Mouse (Mus musculus): Measurements from ENCODE around the gene Crispld2. TPM values are rescaled to one million over a fixed set of nuclear protein-coding genes. Genes with fewer than 3 reads are reported as not detected.
A peak's percentile ranks its signal among the peaks of the same experiment; 100 is the strongest.

Crispld2 gene
- total and polyA plus RNA-seq, 3 experiments: 0.23 to 3.7 (median 0.45) TPM

DNA sequence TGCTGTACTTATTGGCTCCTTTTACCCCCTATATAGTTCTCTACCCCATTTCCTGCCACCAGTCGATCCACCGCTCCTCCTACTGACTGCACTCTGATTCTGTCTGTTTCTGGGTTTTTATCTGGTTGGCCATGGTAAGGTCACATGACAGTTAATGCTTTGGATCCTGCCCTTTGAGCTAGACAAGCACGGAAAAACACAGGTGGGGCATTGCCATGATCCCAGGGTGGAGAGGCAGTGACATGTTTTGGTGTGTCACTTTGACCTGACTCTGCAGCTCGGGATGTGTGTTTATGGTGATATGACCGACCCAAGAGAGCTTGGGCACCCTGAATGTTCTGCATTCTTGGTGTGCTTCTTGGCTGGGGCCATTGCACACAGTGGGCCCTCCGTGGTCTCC lies 17.0 kb downstream of the Crispld2 start:
- H3K36me3 ChIP-seq (replicated peaks): no peaks in the 10 kb centered on the region
- TF ChIP-seq GATA2 (IDR thresholded peaks at IDR 0.05; ENCODE audit: borderline replicate concordance, low read depth, low read length) (no peak), POLR2AphosphoS5 (IDR thresholded peaks at IDR 0.05; ENCODE audit: insufficient replicate concordance, low read depth, low read length) (no peak), CTCF (IDR thresholded peaks at IDR 0.05; ENCODE audit: low read depth, low read length) (no peak), GATA1 (IDR thresholded peaks at IDR 0.05; ENCODE audit: borderline replicate concordance, low read length) (no peak), TAL1 (conservative IDR thresholded peaks at IDR 0.05; ENCODE audit: low read depth, low read length) (no peak)
- ATAC-seq (ENCODE audit: extremely low read depth, insufficient number of reproducible peaks, low FRiP score, poor library complexity, severe bottlenecking) (no peak), DNase-seq (ENCODE audit: low spot score) (no peak)
- H3K9me3 ChIP-seq (replicated peaks): no peaks in the 10 kb centered on the region
- no peak overlapping the region for H3K4me3 ChIP-seq (ENCODE audit: low read depth, low read length)
- peaks cover 12% of the 10 kb centered on the region for H3K4me1 ChIP-seq (ENCODE audit: insufficient read depth, low read depth, low read length)
- peaks cover 66% of the 10 kb centered on the region for H3K27me3 ChIP-seq (ENCODE audit: insufficient read depth, low read length)

GRCm38 (mm10) chr8:120012491-120012890 lies 20.3 kb downstream of the Crispld2 start:
- H3K27me3 ChIP-seq (ENCODE audit: insufficient read depth, low read length): peaks cover 68% of the 10 kb centered on the region
- DNase-seq (ENCODE audit: low spot score): no peak
- TF ChIP-seq TAL1 (conservative IDR thresholded peaks at IDR 0.05; ENCODE audit: low read depth, low read length): no peak
- TF ChIP-seq POLR2AphosphoS5 (IDR thresholded peaks at IDR 0.05; ENCODE audit: insufficient replicate concordance, low read depth, low read length): no peak
- TF ChIP-seq GATA1 (IDR thresholded peaks at IDR 0.05; ENCODE audit: borderline replicate concordance, low read length): no peak
- no peak for TF ChIP-seq CTCF (IDR thresholded peaks at IDR 0.05; ENCODE audit: low read depth, low read length)
- no peak for TF ChIP-seq GATA2 (IDR thresholded peaks at IDR 0.05; ENCODE audit: borderline replicate concordance, low read depth, low read length)

GRCm38 (mm10) chr8:120012927-120013326 lies 20.7 kb downstream of the Crispld2 start:
- H3K4me1 ChIP-seq (ENCODE audit: insufficient read depth, low read depth, low read length): peaks cover 29% of the 10 kb centered on the region
- DNase-seq (ENCODE audit: low spot score) (no peak), ATAC-seq (ENCODE audit: extremely low read depth, insufficient number of reproducible peaks, low FRiP score, poor library complexity, severe bottlenecking) (0 out of 2 replicates have a peak, but pooled peaks have one; percentile 37)
- H3K9me3 ChIP-seq (replicated peaks): no peaks in the 10 kb centered on the region
- TF ChIP-seq CTCF (IDR thresholded peaks at IDR 0.05; ENCODE audit: low read depth, low read length) (no peak), GATA2 (IDR thresholded peaks at IDR 0.05; ENCODE audit: borderline replicate concordance, low read depth, low read length) (no peak), GATA1 (IDR thresholded peaks at IDR 0.05; ENCODE audit: borderline replicate concordance, low read length) (no peak), TAL1 (conservative IDR thresholded peaks at IDR 0.05; ENCODE audit: low read depth, low read length) (no peak), POLR2AphosphoS5 (IDR thresholded peaks at IDR 0.05; ENCODE audit: insufficient replicate concordance, low read depth, low read length) (no peak)
- H3K4me3 ChIP-seq (ENCODE audit: low read depth, low read length): no peak overlapping the region
- H3K36me3 ChIP-seq (replicated peaks): no peaks in the 10 kb centered on the region
- H3K27me3 ChIP-seq (ENCODE audit: insufficient read depth, low read length): peaks cover 70% of the 10 kb centered on the region

More at GRCm38 (mm10) chr8:120012491-120012890, 20.3 kb downstream of the Crispld2 start:
- no peak for ATAC-seq (ENCODE audit: extremely low read depth, insufficient number of reproducible peaks, low FRiP score, poor library complexity, severe bottlenecking)
- H3K9me3 ChIP-seq (replicated peaks): no peaks in the 10 kb centered on the region
- no peaks in the 10 kb centered on the region for H3K36me3 ChIP-seq (replicated peaks)
- H3K4me3 ChIP-seq (ENCODE audit: low read depth, low read length): no peak overlapping the region
- peaks cover 29% of the 10 kb centered on the region for H3K4me1 ChIP-seq (ENCODE audit: insufficient read depth, low read depth, low read length)

- no peaks in the 10 kb centered on the region for H3K9me3 ChIP-seq (replicated peaks)
- H3K4me3 ChIP-seq (ENCODE audit: low read depth, low read length): peak overlapping the region; percentile 4; the same call in 1 of the 2 replicates
- DNase-seq (ENCODE audit: low spot score): no peak
- peaks cover 35% of the 10 kb centered on the region for H3K4me1 ChIP-seq (ENCODE audit: insufficient read depth, low read depth, low read length)
- no peak for ATAC-seq (ENCODE audit: extremely low read depth, insufficient number of reproducible peaks, low FRiP score, poor library complexity, severe bottlenecking)
- no peak for TF ChIP-seq POLR2AphosphoS5 (IDR thresholded peaks at IDR 0.05; ENCODE audit: insufficient replicate concordance, low read depth, low read length)
- no peak for TF ChIP-seq CTCF (IDR thresholded peaks at IDR 0.05; ENCODE audit: low read depth, low read length)
- no peak for TF ChIP-seq TAL1 (conservative IDR thresholded peaks at IDR 0.05; ENCODE audit: low read depth, low read length)
- no peak for TF ChIP-seq GATA2 (IDR thresholded peaks at IDR 0.05; ENCODE audit: borderline replicate concordance, low read depth, low read length)
- TF ChIP-seq GATA1 (IDR thresholded peaks at IDR 0.05; ENCODE audit: borderline replicate concordance, low read length): no peak
- H3K27me3 ChIP-seq (ENCODE audit: insufficient read depth, low read length): peaks cover 80% of the 10 kb centered on the region
- H3K36me3 ChIP-seq (replicated peaks): no peaks in the 10 kb centered on the region
Observed at GRCm38 (mm10) chr8:120014267-120015023, 22.2 kb downstream of the Crispld2 start.

GRCm38 (mm10) chr8:120015916-120016315 lies 23.7 kb downstream of the Crispld2 start:
- H3K4me3 ChIP-seq (ENCODE audit: low read depth, low read length): no peak overlapping the region
- ATAC-seq (ENCODE audit: extremely low read depth, insufficient number of reproducible peaks, low FRiP score, poor library complexity, severe bottlenecking): no peak
- peaks cover 50% of the 10 kb centered on the region for H3K4me1 ChIP-seq (ENCODE audit: insufficient read depth, low read depth, low read length)
- no peaks in the 10 kb centered on the region for H3K36me3 ChIP-seq (replicated peaks)
- TF ChIP-seq TAL1 (conservative IDR thresholded peaks at IDR 0.05; ENCODE audit: low read depth, low read length) (no peak), POLR2AphosphoS5 (IDR thresholded peaks at IDR 0.05; ENCODE audit: insufficient replicate concordance, low read depth, low read length) (no peak), GATA2 (IDR thresholded peaks at IDR 0.05; ENCODE audit: borderline replicate concordance, low read depth, low read length) (no peak), CTCF (IDR thresholded peaks at IDR 0.05; ENCODE audit: low read depth, low read length) (no peak), GATA1 (IDR thresholded peaks at IDR 0.05; ENCODE audit: borderline replicate concordance, low read length) (no peak)
- H3K27me3 ChIP-seq (ENCODE audit: insufficient read depth, low read length): peaks cover 78% of the 10 kb centered on the region
- DNase-seq (ENCODE audit: low spot score): no peak
- H3K9me3 ChIP-seq (replicated peaks): no peaks in the 10 kb centered on the region

GRCm38 (mm10) chr8:120016424-120016823 lies 24.2 kb downstream of the Crispld2 start:
- TF ChIP-seq POLR2AphosphoS5 (IDR thresholded peaks at IDR 0.05; ENCODE audit: insufficient replicate concordance, low read depth, low read length) (no peak), TAL1 (conservative IDR thresholded peaks at IDR 0.05; ENCODE audit: low read depth, low read length) (no peak), GATA1 (IDR thresholded peaks at IDR 0.05; ENCODE audit: borderline replicate concordance, low read length) (no peak), GATA2 (IDR thresholded peaks at IDR 0.05; ENCODE audit: borderline replicate concordance, low read depth, low read length) (no peak), CTCF (IDR thresholded peaks at IDR 0.05; ENCODE audit: low read depth, low read length) (no peak)
- Histone ChIP-seq H3K9me3 (replicated peaks) (no peaks in the 10 kb centered on the region), H3K4me3 (ENCODE audit: low read depth, low read length) (no peak overlapping the region), H3K4me1 (ENCODE audit: insufficient read depth, low read depth, low read length) (peaks cover 55% of the 10 kb centered on the region), H3K36me3 (replicated peaks) (no peaks in the 10 kb centered on the region), H3K27me3 (ENCODE audit: insufficient read depth, low read length) (peaks cover 78% of the 10 kb centered on the region)
- ATAC-seq (ENCODE audit: extremely low read depth, insufficient number of reproducible peaks, low FRiP score, poor library complexity, severe bottlenecking) (peak; percentile 50), DNase-seq (ENCODE audit: low spot score) (no peak)
